Mouse (Mus musculus): ENCODE data around the gene Gm20696. TPM values are rescaled to one million over a fixed set of nuclear protein-coding genes. Genes with fewer than 3 reads are reported as not detected.

The Gm20696 gene
- polyA plus RNA-seq, 1 experiment from 2014 or later, result 5.3 TPM

- peak; percentile 59 for ATAC-seq (replicated peaks; ENCODE audit: low FRiP score)
- peaks cover 12% of the 10 kb centered on the region; the same call in 1 of the 2 replicates for H3K4me1 ChIP-seq (replicated peaks; ENCODE audit: control insufficient read depth, insufficient read depth, low read length)
- no peaks in the 10 kb centered on the region for H3K9me3 ChIP-seq (ENCODE audit: control insufficient read depth, low read length)
- DNase-seq (ENCODE audit: low spot score), result no peak
- no peaks in the 10 kb centered on the region for H3K27me3 ChIP-seq (ENCODE audit: control insufficient read depth, insufficient read depth, low read length)
- H3K4me2 ChIP-seq (ENCODE audit: low read depth, low read length, severe bottlenecking), result peak overlapping the region; percentile 67
- WGBS, result under 1% methylated on average over 25 of the region's 27 CpGs
- H3K9ac ChIP-seq (ENCODE audit: low read length), result peak overlapping the region; percentile 98
- H3K4me3 ChIP-seq (ENCODE audit: low read depth, low read length), result peak overlapping the region; percentile 86
- peak overlapping the region; percentile 98; the same call in 1 of the 2 replicates for H3K27ac ChIP-seq (ENCODE audit: low read depth, low read length)
- no peaks in the 10 kb centered on the region for H3K36me3 ChIP-seq (ENCODE audit: control insufficient read depth, insufficient read depth, low read length)
Measured at GRCm38 (mm10) chr6:99520676-99521037, 145.9 kb downstream of the Gm20696 start.

- H3K27ac ChIP-seq (ENCODE audit: low read depth, low read length), result peak overlapping the region; percentile 28; the same call in 1 of the 2 replicates
- WGBS, result 1% methylated on average over 30 of the region's 38 CpGs
- peak overlapping the region; percentile 67 for H3K4me2 ChIP-seq (ENCODE audit: low read depth, low read length, severe bottlenecking)
- DNase-seq (ENCODE audit: low spot score) (peak; percentile 83), ATAC-seq (replicated peaks; ENCODE audit: low FRiP score) (no peak; the same call in 1 of the 2 replicates)
- H3K4me1 ChIP-seq (replicated peaks; ENCODE audit: control insufficient read depth, insufficient read depth, low read length), result peaks cover 12% of the 10 kb centered on the region; the same call in 1 of the 2 replicates
- H3K9ac ChIP-seq (ENCODE audit: low read length), result peak overlapping the region; percentile 98
- no peaks in the 10 kb centered on the region for H3K27me3 ChIP-seq (ENCODE audit: control insufficient read depth, insufficient read depth, low read length)
- H3K4me3 ChIP-seq (ENCODE audit: low read depth, low read length), result peak overlapping the region; percentile 86
- no peaks in the 10 kb centered on the region for H3K9me3 ChIP-seq (ENCODE audit: control insufficient read depth, low read length)
- H3K36me3 ChIP-seq (ENCODE audit: control insufficient read depth, insufficient read depth, low read length), result no peaks in the 10 kb centered on the region
Measured at GRCm38 (mm10) chr6:99519806-99520675, 146.6 kb downstream of the Gm20696 start.

GRCm38 (mm10) chr6:99519052-99519451 is 147.5 kb downstream of the Gm20696 start:
- peak overlapping the region; percentile 31; the same call in 1 of the 2 replicates for H3K4me2 ChIP-seq (ENCODE audit: low read depth, low read length, severe bottlenecking)
- no peak overlapping the region for H3K4me3 ChIP-seq (ENCODE audit: low read depth, low read length)
- ATAC-seq (replicated peaks; ENCODE audit: low FRiP score) (no peak), DNase-seq (ENCODE audit: low spot score) (no peak)
- no peak overlapping the region for H3K27ac ChIP-seq (ENCODE audit: low read depth, low read length)
- no peaks in the 10 kb centered on the region for H3K9me3 ChIP-seq (ENCODE audit: control insufficient read depth, low read length)
- H3K36me3 ChIP-seq (ENCODE audit: control insufficient read depth, insufficient read depth, low read length), result no peaks in the 10 kb centered on the region
- H3K4me1 ChIP-seq (replicated peaks; ENCODE audit: control insufficient read depth, insufficient read depth, low read length), result peaks cover 12% of the 10 kb centered on the region; the same call in 1 of the 2 replicates
- H3K27me3 ChIP-seq (ENCODE audit: control insufficient read depth, insufficient read depth, low read length), result no peaks in the 10 kb centered on the region
- 10% methylated on average over 4 of the region's 4 CpGs for WGBS
- no peak overlapping the region for H3K9ac ChIP-seq (ENCODE audit: low read length)

- no peaks in the 10 kb centered on the region for H3K36me3 ChIP-seq (ENCODE audit: control insufficient read depth, insufficient read depth, low read length)
- H3K27ac ChIP-seq (ENCODE audit: low read depth, low read length), result no peak overlapping the region
- DNase-seq (ENCODE audit: low spot score) (no peak), ATAC-seq (replicated peaks; ENCODE audit: low FRiP score) (no peak)
- no peaks in the 10 kb centered on the region for H3K27me3 ChIP-seq (ENCODE audit: control insufficient read depth, insufficient read depth, low read length)
- no peak overlapping the region for H3K4me2 ChIP-seq (ENCODE audit: low read depth, low read length, severe bottlenecking)
- peaks cover 12% of the 10 kb centered on the region; the same call in 1 of the 2 replicates for H3K4me1 ChIP-seq (replicated peaks; ENCODE audit: control insufficient read depth, insufficient read depth, low read length)
- H3K4me3 ChIP-seq (ENCODE audit: low read depth, low read length), result no peak overlapping the region
- H3K9me3 ChIP-seq (ENCODE audit: control insufficient read depth, low read length), result no peaks in the 10 kb centered on the region
- 76% methylated on average over 7 of the region's 7 CpGs for whole genome bisulfite sequencing
- H3K9ac ChIP-seq (ENCODE audit: low read length), result no peak overlapping the region
Measured at GRCm38 (mm10) chr6:99515667-99516199, 150.9 kb downstream of the Gm20696 start.

- H3K36me3 ChIP-seq (ENCODE audit: control insufficient read depth, insufficient read depth, low read length), result no peaks in the 10 kb centered on the region; the same call in 1 of the 2 replicates
- no peak overlapping the region for H3K4me3 ChIP-seq (ENCODE audit: low read depth, low read length)
- H3K27me3 ChIP-seq (ENCODE audit: control insufficient read depth, insufficient read depth, low read length), result no peaks in the 10 kb centered on the region
- no peak for DNase-seq (ENCODE audit: low spot score)
- H3K9me3 ChIP-seq (ENCODE audit: control insufficient read depth, low read length), result no peaks in the 10 kb centered on the region
- ATAC-seq (replicated peaks; ENCODE audit: low FRiP score), result no peak
- H3K9ac ChIP-seq (ENCODE audit: low read length), result no peak overlapping the region
- 66% methylated on average over 6 of the region's 6 CpGs for WGBS
- no peak overlapping the region for H3K4me2 ChIP-seq (ENCODE audit: low read depth, low read length, severe bottlenecking)
- H3K27ac ChIP-seq (ENCODE audit: low read depth, low read length), result no peak overlapping the region
- H3K4me1 ChIP-seq (replicated peaks; ENCODE audit: control insufficient read depth, insufficient read depth, low read length), result peaks cover 7% of the 10 kb centered on the region; the same call in 1 of the 2 replicates
Measured at GRCm38 (mm10) chr6:99511862-99512261, 154.7 kb downstream of the Gm20696 start.

- no peaks in the 10 kb centered on the region for H3K27me3 ChIP-seq (ENCODE audit: control insufficient read depth, insufficient read depth, low read length)
- ATAC-seq (replicated peaks; ENCODE audit: low FRiP score) (no peak), DNase-seq (ENCODE audit: low spot score) (no peak)
- no peak overlapping the region for H3K27ac ChIP-seq (ENCODE audit: low read depth, low read length)
- H3K4me1 ChIP-seq (replicated peaks; ENCODE audit: control insufficient read depth, insufficient read depth, low read length), result no peaks in the 10 kb centered on the region
- 91% methylated on average over 9 of the region's 9 CpGs for WGBS
- no peak overlapping the region for H3K4me3 ChIP-seq (ENCODE audit: low read depth, low read length)
- H3K4me2 ChIP-seq (ENCODE audit: low read depth, low read length, severe bottlenecking), result no peak overlapping the region
- H3K36me3 ChIP-seq (ENCODE audit: control insufficient read depth, insufficient read depth, low read length), result no peaks in the 10 kb centered on the region; the same call in 1 of the 2 replicates
- no peak overlapping the region for H3K9ac ChIP-seq (ENCODE audit: low read length)
- H3K9me3 ChIP-seq (ENCODE audit: control insufficient read depth, low read length), result no peaks in the 10 kb centered on the region
Measured at GRCm38 (mm10) chr6:99509189-99509592, 157.4 kb downstream of the Gm20696 start.

- H3K27ac ChIP-seq (ENCODE audit: low read depth, low read length), result no peak overlapping the region
- H3K27me3 ChIP-seq (ENCODE audit: control insufficient read depth, insufficient read depth, low read length), result no peaks in the 10 kb centered on the region
- no peak overlapping the region for H3K4me3 ChIP-seq (ENCODE audit: low read depth, low read length)
- ATAC-seq (replicated peaks; ENCODE audit: low FRiP score) (no peak), DNase-seq (ENCODE audit: low spot score) (no peak)
- H3K4me2 ChIP-seq (ENCODE audit: low read depth, low read length, severe bottlenecking), result no peak overlapping the region
- no peaks in the 10 kb centered on the region for H3K4me1 ChIP-seq (replicated peaks; ENCODE audit: control insufficient read depth, insufficient read depth, low read length)
- no peaks in the 10 kb centered on the region for H3K9me3 ChIP-seq (ENCODE audit: control insufficient read depth, low read length)
- no peaks in the 10 kb centered on the region; the same call in 1 of the 2 replicates for H3K36me3 ChIP-seq (ENCODE audit: control insufficient read depth, insufficient read depth, low read length)
- WGBS, result 89% methylated on average over 6 of the region's 6 CpGs
- H3K9ac ChIP-seq (ENCODE audit: low read length), result no peak overlapping the region
Measured at GRCm38 (mm10) chr6:99506816-99507215, 159.8 kb downstream of the Gm20696 start.

- no peak for ATAC-seq (replicated peaks; ENCODE audit: low FRiP score)
- 90% methylated on average over 1 of the region's 1 CpGs for WGBS
- Histone ChIP-seq H3K4me3 (ENCODE audit: low read depth, low read length) (no peak overlapping the region), H3K36me3 (ENCODE audit: control insufficient read depth, insufficient read depth, low read length) (no peaks in the 10 kb centered on the region; the same call in 1 of the 2 replicates), H3K9me3 (ENCODE audit: control insufficient read depth, low read length) (no peaks in the 10 kb centered on the region), H3K27me3 (ENCODE audit: control insufficient read depth, insufficient read depth, low read length) (no peaks in the 10 kb centered on the region), H3K27ac (ENCODE audit: low read depth, low read length) (no peak overlapping the region), H3K9ac (ENCODE audit: low read length) (no peak overlapping the region), H3K4me1 (replicated peaks; ENCODE audit: control insufficient read depth, insufficient read depth, low read length) (no peaks in the 10 kb centered on the region), H3K4me2 (ENCODE audit: low read depth, low read length, severe bottlenecking) (no peak overlapping the region)
- DNase-seq (ENCODE audit: low spot score), result no peak
Measured at GRCm38 (mm10) chr6:99503741-99504140, 162.9 kb downstream of the Gm20696 start.

Measured in forebrain, embryonic 11.5 days (tissue).